Mouse (Mus musculus): ENCODE data around the gene Fpr-rs3.

Fpr-rs3 gene

DNA sequence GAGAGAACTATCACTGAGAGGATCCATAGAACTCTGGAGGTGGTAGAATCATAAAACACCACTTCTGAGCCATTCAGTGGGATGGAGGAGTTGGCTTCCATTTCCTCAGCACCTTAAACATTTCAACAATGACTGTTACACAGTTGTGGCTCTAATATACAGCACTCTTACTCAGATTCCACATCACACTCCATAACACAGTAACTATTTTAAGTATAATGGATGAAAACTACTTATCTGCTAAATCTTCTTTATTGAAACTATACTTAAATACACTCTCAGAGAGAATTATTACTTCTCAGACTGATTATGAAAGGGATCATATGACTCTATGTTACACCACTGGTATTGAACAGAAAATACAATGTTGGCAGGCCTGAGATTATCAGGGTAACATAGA is at the start of gene Fpr-rs3:
Gene Fpr-rs3 (minus strand): TSS at position 101 of the 400 bp plus-strand sequence.
- DNase-seq (ENCODE audit: low read depth, low spot score): no peak

DNA sequence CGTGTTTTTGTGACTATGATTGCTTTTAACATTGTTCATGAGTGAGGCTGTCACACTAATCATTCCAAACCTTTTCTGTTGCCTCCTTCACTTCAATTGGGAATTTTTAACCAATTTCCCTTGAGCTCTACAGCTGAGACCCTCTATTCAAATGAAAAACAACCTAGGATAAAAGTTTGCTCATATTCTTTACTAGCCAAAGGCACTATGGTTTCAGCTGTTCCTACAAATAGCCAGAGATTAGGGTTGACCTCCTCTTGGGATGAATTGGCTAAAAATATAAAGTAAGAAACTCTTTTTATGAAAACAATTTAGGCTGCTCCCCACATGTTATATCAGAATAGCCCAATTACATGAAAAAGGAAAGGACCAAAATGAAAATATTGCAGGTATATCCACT is 28.4 kb downstream of the Fpr-rs3 start, which contains the start of gene Vmn2r110:
Gene Vmn2r110 (minus strand): TSS at position 101 of the 400 bp plus-strand sequence.
- DNase-seq (ENCODE audit: low read depth, low spot score): no peak

Measured in ZHBTc4 (cell line).